Mouse (Mus musculus) megakaryocyte-erythroid progenitor cell, adult 5-6 weeks (primary cell): ENCODE measurements around the gene Tmem147. TPM values are rescaled to one million over a fixed set of nuclear protein-coding genes. Genes with fewer than 3 reads are reported as not detected.
"Not testable (repeated sequence)": the region's sequence is repeated elsewhere in the genome, so short reads cannot be mapped to it uniquely, and the experiment has no call there.

ENCODE experiments used
- ATAC-seq: replicated peaks from 2 replicates; pipeline ENCODE4 v1.8.0; 2016; ENCODE audit warnings: mild to moderate bottlenecking, inconsistent platforms; ENCODE audit not compliant: severe bottlenecking, poor library complexity, low FRiP score, low TSS enrichment
- total RNA-seq, 2 experiments: library from RNA; stranded (forward) in 1 of 2; stranded (reverse) in 1 of 2; fragments of 200-1000, 215-1000 nt in 1 of 2; fragments of >200 nt in 1 of 2; fragmentation: Nextera tagmentation in 1 of 2; gene quantifications; 2 replicates each; pipeline ENCODE4 v1.2.3; 2014 to 2017

The Tmem147 gene
- total RNA-seq, 2 experiments from 2014 or later, result 85.5 to 294 TPM

GRCm38 (mm10) chr7:30730064-30730722 lies 853 bp upstream of the Tmem147 start:
- not testable (repeated sequence) for ATAC-seq

DNA sequence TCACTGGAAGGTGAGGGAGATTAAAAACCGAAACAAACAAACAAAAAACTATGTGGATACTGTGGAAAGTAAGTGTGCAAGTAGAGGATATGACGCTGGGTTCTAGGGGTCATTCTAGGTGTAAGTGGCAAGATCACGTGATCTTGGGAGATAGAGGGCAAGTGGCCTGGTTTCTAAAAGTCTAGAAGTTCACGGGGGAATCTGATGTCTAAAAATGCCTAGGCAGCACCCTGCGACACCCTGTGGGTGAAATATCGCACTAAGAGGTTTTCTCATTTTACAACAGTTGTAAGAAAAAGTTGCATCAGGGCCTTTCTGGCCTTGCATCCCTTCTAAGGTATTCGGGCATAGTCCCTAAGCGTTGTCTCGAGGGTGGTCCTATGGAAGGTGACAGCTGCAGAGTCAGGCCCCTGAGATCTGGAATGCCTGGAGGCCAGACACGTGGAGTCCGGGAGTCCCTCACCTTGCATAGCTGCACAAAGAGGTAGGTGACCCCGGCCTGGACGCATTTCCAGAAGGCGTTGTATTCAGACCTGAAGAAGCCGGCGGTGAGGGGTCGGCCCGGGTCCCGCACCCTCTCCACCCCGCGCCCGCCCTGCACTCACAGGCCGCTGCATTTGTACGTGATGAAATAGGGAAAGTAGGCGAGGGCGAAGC lies 473 bp downstream of the Tmem147 start:
- no peak; the same call in 1 of the 2 replicates for ATAC-seq

DNA sequence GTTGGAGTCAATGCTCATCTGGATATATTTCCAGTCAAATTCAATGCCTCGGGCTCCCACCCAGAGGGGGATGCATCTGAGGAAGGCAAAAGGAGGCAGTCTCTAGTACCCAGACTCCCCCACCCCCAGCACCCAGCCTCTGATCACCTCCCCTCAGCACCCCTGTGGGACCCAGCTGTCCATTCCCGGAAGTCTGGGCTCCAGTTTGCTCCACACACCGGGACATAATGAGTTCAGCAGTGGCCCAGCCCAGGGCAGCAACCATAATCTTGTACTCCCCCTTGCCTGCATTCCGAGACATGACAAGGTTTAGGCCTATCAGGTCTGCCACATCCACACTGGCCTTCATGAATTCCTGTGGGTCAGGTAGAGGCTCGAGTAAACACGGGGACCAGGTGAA lies 1.1 kb downstream of the Tmem147 start:
- ATAC-seq, result no peak

GRCm38 (mm10) chr7:30723274-30723953 lies 5.9 kb downstream of the Tmem147 start:
- ATAC-seq, result no peak

DNA sequence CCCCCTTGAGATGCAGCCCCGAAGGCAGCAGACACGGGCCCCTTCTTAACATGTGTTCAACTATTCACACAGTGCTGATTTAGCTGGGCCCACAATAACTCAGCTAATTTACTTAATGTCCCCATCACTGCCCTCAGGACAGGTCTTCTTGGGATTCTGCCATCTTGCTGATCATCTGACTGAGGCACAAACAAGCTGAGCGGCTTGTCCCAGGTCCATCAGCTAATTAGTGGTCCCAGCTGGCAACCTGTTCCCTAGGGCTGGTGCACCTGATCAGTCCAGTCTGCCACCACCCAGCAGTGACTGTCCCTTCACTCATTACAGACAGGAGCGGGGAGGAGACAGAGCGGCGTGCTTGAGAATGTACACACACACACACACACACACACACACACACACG lies 8.1 kb downstream of the Tmem147 start:
- ATAC-seq, result no peak

GRCm38 (mm10) chr7:30719669-30720068 lies 9.7 kb downstream of the Tmem147 start:
- no peak for ATAC-seq

GRCm38 (mm10) chr7:30717716-30718046 lies 11.7 kb downstream of the Tmem147 start:
- ATAC-seq, result no peak

DNA sequence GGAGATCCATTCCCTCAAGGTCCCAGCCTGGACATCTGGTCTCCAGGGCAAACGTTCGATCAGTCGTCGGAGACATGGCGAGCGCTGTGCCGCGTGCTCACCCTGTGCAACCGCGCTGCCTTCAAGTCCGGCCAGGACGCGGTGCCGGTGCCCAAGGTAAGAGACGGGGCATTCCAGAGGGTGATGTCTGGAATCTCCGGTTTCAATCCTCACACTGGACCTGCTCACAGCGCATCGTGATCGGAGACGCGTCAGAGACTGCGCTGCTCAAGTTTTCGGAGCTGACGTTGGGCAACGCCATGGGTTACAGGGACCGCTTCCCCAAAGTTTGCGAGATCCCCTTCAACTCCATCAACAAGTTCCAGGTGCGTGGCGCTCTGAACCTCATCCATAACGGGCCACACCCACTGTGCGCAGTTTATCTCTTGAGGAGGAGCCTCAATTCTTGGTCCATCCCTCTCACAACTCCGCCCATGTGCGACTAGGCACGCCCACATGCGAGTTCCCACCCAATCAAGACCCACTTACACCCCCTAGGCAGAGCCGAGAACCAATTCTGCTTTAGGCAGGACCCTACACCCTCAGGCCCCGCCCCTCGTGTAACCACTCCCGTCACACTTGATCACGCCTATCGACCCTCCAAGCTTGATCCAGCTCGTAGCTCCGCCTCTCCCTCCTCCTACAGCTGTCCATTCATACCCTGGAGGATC lies 12.2 kb downstream of the Tmem147 start:
- ATAC-seq, result peak; percentile 97

- ATAC-seq, result 0 out of 2 replicates have a peak, but pooled peaks have one; percentile 35
These were observed 17.4 kb downstream of the Tmem147 start, which contains the start of gene Atp4a for GRCm38 (mm10) chr7:30711942-30712341. Gene Atp4a, plus strand, starts transcription at chr7:30712209.

DNA sequence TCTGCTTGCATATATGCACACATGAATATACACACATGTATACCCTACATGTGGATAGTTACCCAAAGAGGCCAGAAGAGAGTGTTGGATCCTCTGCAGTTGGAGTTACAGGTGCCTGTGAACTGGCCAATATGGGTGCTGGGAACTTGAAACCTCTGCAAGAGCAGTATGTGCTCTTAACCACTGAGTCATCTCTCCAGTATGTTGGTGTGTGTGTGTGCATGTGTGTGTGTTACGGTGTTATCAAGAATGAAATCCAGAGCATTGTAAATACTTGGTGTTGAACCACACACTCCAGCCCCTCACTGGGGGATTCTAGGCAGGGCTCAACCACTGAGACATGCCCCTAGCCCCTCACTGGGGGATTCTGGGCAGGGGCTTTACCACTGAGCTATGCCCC lies 21.9 kb downstream of the Tmem147 start:
- ATAC-seq, result no peak

DNA sequence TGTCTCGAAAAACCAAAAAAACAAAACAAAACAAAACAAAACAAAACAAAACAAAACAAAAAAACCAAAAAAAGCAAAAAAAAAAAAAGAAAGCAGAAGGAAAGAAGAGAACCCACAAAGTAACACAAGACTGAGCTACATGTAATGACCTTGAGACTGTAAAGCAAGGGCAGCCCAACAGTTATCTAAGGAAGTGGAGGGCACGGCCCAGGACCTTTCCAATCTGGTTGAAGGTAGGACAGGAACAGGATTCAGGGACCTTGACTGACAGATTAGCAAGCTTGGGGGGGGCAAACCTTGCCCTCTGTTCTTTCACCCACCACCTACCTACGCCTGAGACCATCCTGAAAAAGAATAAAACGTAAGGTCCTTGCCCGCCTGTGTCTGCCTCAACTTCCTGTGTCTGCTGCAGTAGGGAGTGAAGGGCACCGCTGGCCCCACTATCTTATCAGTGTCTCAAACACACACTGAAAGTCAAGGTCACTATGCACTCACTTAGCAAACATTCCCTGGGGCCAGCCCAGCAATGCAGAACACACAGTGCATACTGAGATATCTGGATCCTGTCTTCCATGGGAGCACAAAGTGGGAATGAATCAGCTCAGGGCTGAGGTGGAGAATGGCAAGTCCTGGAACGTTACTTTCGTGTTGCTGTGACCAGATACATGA lies 23.0 kb downstream of the Tmem147 start:
- peak; percentile 70; the same call in 1 of the 2 replicates for ATAC-seq

GRCm38 (mm10) chr7:30698589-30698988 lies 30.8 kb downstream of the Tmem147 start, which contains the start of gene 2200002J24Rik:
Gene 2200002J24Rik, plus strand, starts transcription at chr7:30698926.
- peak; percentile 55; the same call in 1 of the 2 replicates for ATAC-seq

DNA sequence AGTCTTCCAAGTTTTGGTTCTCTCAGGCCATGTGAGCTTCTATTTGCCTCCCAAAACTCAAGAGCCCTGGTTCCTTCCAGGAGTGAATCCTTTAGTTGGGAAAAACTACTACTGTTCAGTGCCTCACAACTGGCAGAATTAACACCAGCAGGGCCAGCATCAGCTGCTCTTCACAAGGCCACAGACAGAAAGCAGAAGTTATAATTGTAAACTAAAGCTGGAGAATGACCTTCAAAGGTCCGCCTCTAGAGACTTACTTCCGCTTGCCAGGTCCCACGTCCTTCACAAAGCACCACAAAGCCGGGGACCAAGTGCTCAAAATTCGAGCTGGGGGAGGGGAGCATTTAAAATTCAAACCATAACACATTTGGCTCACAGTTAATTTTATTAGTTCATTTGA lies 31.2 kb downstream of the Tmem147 start:
- ATAC-seq, result no peak

GRCm38 (mm10) chr7:30688325-30688724 lies 41.0 kb downstream of the Tmem147 start:
- no peak for ATAC-seq

- no peak for ATAC-seq
These were observed 45.9 kb downstream of the Tmem147 start for GRCm38 (mm10) chr7:30683425-30683824.

GRCm38 (mm10) chr7:30681897-30682296 lies 47.4 kb downstream of the Tmem147 start:
- ATAC-seq, result no peak

DNA sequence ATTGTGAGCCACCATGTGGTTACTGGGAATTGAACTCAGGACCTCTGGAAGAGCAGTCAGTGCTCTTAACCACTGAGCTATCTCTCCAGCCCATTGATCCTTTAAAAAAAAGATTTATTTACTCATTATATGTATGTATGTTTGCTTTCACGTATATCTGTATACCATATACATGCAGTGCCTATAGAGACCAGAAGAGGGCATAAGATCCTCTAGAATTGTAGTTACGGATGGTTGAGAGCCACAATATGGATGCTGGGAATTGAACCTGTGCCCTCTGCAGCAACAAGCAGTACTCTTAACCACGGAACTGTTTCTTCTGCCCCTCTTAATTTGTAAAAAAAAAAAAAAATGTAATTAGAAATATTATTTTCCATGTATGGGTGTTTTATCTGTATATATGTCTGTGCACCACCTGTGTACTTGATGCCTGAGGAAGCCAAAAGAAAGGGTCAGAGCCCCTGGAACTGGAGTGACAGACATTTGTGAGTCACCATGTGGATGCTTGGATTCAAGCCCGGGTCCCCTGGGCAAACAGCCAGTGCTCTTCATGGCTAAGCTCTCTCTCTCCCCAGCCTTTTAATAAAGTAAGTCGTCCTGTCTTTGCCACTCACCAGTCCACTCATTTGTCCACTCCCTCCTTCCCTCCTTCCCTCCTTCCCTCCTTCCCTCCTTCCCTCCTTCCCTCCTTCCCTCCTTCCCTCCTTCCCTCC lies 50.9 kb downstream of the Tmem147 start:
- ATAC-seq, result no peak
